Mouse (Mus musculus) spleen, postnatal 36 days (tissue): Measurements from ENCODE around the gene Cpd.

Experiments used
- DNase-seq, 2 experiments: peaks; one replicate each; pipeline ENCODE4 v3.0.0; 2022; ENCODE audit warnings: low spot score in 2 of 2, mixed read lengths in 1 of 2

The Cpd gene

DNA sequence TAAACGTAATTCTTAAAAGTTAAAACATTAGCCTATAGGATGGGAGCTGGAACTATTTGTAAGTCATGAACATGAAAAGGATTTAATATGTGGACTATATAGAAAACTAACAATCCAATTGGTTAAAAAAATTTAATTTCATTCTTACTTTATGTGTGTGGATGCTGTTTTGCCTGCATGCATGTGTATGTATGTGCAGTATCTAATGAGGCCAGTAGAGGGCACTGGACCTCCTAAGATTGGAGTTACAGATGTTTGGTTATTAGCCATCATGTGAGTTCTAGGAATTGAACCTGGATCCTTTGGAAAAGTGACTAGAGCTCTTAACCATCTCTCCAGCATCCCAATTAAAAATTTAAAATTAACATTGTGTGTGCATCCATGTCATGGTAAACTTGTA, 57.6 kb downstream of the Cpd start:
- peak in 1 of 2 experiments; percentile 15 for DNase-seq

GRCm38 (mm10) chr11:76775533-76775932, 71.3 kb downstream of the Cpd start:
- no peak for DNase-seq

GRCm38 (mm10) chr11:76773811-76774210, 73.0 kb downstream of the Cpd start:
- no peak for DNase-seq

- DNase-seq = no peak
Measured at GRCm38 (mm10) chr11:76770566-76770965, 76.3 kb downstream of the Cpd start.

GRCm38 (mm10) chr11:76763741-76764122, 83.1 kb downstream of the Cpd start:
- no peak for DNase-seq

DNA sequence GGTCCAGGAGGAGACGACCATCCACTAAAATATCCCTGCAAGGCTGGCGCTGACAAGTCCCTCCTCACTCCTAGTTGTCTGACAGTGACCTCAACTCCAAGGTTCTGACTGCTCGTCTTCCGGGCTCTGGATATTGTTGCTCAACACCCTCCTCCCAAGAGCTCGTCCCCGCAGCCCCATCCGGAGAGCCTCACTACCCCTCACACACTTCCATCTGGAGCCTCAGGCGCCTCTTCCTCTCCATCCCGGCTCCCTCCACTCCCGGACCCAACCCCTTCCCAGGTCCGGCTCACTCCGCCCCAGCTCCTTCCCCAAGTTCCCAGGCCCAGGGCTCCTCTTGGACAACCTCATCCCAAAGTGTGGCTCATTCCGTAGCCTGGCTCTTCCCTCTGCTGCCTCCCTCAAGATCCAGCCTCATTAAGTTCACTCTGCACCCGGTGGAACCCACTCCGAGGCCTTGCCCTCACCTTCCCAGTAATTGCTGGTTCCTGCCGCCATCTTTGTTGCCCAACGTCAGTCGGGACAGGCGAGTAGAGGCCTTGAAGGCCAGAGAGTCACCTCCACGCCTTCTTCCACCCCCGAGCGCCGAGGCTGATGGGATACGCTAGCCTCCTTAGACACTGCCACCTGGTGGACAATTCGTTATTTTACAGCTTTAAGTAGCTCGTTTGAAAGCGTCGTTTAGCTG, 83.6 kb downstream of the Cpd start, which contains the start of gene Gosr1:
Gene Gosr1, minus strand, starts transcription at position 527 of the 688 bp plus-strand sequence.
- DNase-seq = peak; percentile 89 to 94

- DNase-seq = no peak
Measured at GRCm38 (mm10) chr11:76752276-76752675, 94.5 kb downstream of the Cpd start.

GRCm38 (mm10) chr11:76748819-76749218, 98.0 kb downstream of the Cpd start:
- DNase-seq = no peak

- DNase-seq = no peak
Measured at GRCm38 (mm10) chr11:76745921-76746320, 100.9 kb downstream of the Cpd start.

DNA sequence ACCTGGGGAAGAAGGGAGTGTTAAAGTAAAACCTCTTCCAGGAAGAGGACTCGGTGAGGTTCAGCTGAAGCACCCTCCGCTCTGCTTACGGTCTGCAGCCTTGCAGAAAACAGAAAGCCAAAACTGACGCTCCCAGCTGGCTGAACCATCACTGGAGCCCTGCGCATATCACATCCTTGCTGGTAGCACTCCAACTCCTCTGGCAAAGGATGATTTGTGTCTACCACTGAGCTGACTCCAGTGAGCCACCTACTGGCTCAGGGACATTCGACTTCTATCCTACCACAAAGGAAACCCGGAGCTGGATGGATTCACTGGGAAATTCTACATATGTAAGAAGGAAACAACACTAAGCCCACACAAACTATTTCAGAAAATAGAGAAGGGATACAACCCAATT, 102.3 kb downstream of the Cpd start:
- no peak for DNase-seq

- DNase-seq = no peak
Measured at GRCm38 (mm10) chr11:76742511-76742910, 104.3 kb downstream of the Cpd start.

GRCm38 (mm10) chr11:76739125-76739524, 107.7 kb downstream of the Cpd start:
- DNase-seq = no peak

DNA sequence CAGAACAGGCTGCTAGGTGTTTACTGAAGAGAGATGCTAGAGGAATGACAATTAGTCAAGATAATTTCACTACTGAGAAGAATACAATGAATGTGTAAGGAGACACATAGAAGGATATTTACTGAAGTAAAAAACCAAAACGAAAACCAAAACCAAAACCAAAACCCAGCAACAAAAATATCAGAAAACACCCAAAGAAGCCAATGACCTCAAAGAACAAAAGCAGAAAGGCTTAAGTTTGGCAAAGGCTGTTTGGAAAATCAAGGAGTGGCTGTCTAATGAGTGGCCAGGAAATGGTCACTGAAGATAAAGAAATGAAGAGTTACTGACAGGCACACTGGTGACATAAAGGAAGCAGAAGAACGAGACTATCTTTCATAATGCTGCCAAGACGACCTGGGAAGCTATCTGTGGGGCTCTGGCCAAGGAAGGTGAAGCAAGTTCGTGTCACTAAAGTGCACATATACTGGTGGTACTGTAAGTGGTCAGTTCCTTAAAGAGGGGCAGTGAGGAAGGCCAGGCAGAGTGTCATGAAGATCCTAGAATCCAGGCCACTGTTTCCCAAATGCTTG, 111.0 kb downstream of the Cpd start:
- no peak for DNase-seq

DNA sequence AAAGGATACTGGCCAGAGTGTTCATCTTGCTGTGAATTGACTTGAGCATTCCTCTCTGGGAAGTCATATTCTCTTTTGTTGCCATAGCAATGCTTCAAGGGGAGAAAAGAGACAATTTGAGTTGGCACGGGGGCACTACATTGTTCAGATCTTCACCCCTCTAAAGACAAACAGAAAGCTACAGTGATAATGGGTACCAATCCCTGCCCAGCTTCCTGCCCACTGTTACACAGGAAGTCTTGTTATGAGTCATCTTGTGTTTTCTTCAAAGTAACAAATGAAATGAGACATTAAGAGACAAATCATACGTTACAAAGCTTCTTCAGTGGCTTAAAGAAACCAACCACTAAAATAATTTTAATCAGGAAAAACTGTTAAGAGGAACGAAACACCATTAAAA, 112.3 kb downstream of the Cpd start:
- DNase-seq = peak; percentile 10 to 16

DNA sequence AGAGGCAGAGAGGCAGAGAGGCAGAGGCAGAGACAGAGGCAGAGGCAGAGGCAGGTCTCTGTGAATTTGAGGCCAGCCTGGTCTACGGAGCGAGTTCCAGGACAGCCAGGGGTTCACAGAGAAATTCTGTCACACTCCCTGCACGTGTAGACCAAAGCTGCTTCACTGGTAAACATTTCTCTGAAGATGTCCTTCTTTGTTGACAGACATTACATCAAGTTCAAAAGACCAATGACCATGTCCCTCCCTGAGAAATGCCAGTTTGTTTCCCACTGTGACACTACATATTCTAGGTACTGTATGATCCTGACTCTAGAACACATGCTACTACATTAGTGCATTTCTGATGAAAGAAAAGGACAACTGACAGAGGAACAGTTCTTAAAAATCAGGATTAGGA, 116.2 kb downstream of the Cpd start:
- DNase-seq = no peak
